Mouse (Mus musculus) lung, postnatal 0 days (tissue): ENCODE data around the gene Tcirg1. TPM values are rescaled to one million over a fixed set of nuclear protein-coding genes. Genes with fewer than 3 reads are reported as not detected.

Experiments
- ATAC-seq: fragments of 200-750 bp; cut with Nextera tagmentation; 2 replicates; pipeline ENCODE4 v1.8.0; 2017; ENCODE audit warnings: moderate library complexity
- DNase-seq: peaks from one replicate; pipeline ENCODE4 v3.0.0-alpha.2; 2016; ENCODE audit warnings: low spot score
- H3K27ac ChIP-seq: fragments of 300-500 bp; sonication (generic); 2 replicates; pipeline ENCODE4 v1.5.1; 2014; ENCODE audit warnings: antibody characterized with exemption, mild to moderate bottlenecking, low read length, mixed read lengths
- H3K27me3 ChIP-seq: fragments of 300-500 bp; sonication (generic); replicated peaks from 2 replicates; pipeline ENCODE4 v1.6.1; 2014; ENCODE audit warnings: low read length, mixed read lengths; ENCODE audit not compliant: insufficient read depth
- H3K36me3 ChIP-seq: fragments of 300-500 bp; sonication (generic); 2 replicates; pipeline ENCODE4 v1.6.1; 2014; ENCODE audit warnings: low read length, mixed read lengths; ENCODE audit not compliant: insufficient read depth
- H3K4me1 ChIP-seq: fragments of 300-500 bp; sonication (generic); 2 replicates; pipeline ENCODE4 v1.6.1; 2014; ENCODE audit warnings: antibody characterized with exemption, low read depth, low read length, mixed read lengths; ENCODE audit not compliant: insufficient read depth
- H3K4me2 ChIP-seq: fragments of 300-500 bp; sonication (generic); replicated peaks from 2 replicates; pipeline ENCODE4 v1.6.1; 2014; ENCODE audit warnings: low read depth, mild to moderate bottlenecking, low read length, moderate library complexity, mixed read lengths
- H3K4me3 ChIP-seq: fragments of 300-500 bp; sonication (generic); 2 replicates; pipeline ENCODE4 v1.5.1; 2014; ENCODE audit warnings: low read depth, low read length
- H3K9ac ChIP-seq: fragments of 300-500 bp; sonication (generic); replicated peaks from 2 replicates; pipeline ENCODE4 v1.6.1; 2014; ENCODE audit warnings: low read depth, mild to moderate bottlenecking
- H3K9me3 ChIP-seq: fragments of 300-500 bp; sonication (generic); 2 replicates; pipeline ENCODE4 v1.6.1; 2016; ENCODE audit warnings: low read length, mixed read lengths
- CTCF ChIP-seq: IDR thresholded peaks from 2 replicates; pipeline ENCODE4 v1.5.1; 2016; ENCODE audit warnings: antibody characterized with exemption, mild to moderate bottlenecking
- EP300 ChIP-seq: IDR thresholded peaks from 2 replicates; pipeline ENCODE4 v1.6.1; 2016; ENCODE audit warnings: antibody characterized with exemption, mild to moderate bottlenecking, control low read depth
- WGBS: fragments of 180-500 bp; shearing (Covaris S2); extraction: QIAGEN DNeasy Blood & Tissue Kit; methylation state at CpG from one replicate; pipeline ENCODE4 v1.1.7; 2014; 5-methylcytosine and 5-hydroxymethylcytosine counted together
- polyA plus RNA-seq: library from polyadenylated mRNA; unstranded; fragments of >200 nt; fragmentation: Nextera tagmentation; extraction: Ambion mirVana; gene quantifications from 2 replicates; pipeline ENCODE4 v1.2.1, GENCODE M21; 2015

Tcirg1 gene
- polyA plus RNA-seq, 1 experiment from 2014 or later = 31.8 TPM

- 32% methylated on average over 3 of the region's 3 CpGs for WGBS
- Histone ChIP-seq H3K36me3 (peaks cover 63% of the 10 kb centered on the region), H3K27me3 (no peaks in the 10 kb centered on the region), H3K9ac (no peak overlapping the region), H3K27ac (no peak overlapping the region), H3K9me3 (no peaks in the 10 kb centered on the region), H3K4me3 (no peak overlapping the region), H3K4me2 (no peak overlapping the region), H3K4me1 (no peaks in the 10 kb centered on the region)
- no peak for TF ChIP-seq EP300
- TF ChIP-seq CTCF = no peak
- DNase-seq (no peak), ATAC-seq (0 out of 2 replicates have a peak, but pooled peaks have one; percentile 5)
Observed at GRCm38 (mm10) chr19:3895171-3895631, 11.7 kb downstream of the Tcirg1 start.

GRCm38 (mm10) chr19:3894294-3894693, 12.6 kb downstream of the Tcirg1 start:
- Histone ChIP-seq H3K9me3 (no peaks in the 10 kb centered on the region), H3K36me3 (peaks cover 68% of the 10 kb centered on the region), H3K4me1 (no peaks in the 10 kb centered on the region), H3K27me3 (no peaks in the 10 kb centered on the region), H3K4me3 (no peak overlapping the region), H3K4me2 (no peak overlapping the region), H3K9ac (no peak overlapping the region), H3K27ac (no peak overlapping the region)
- 84% methylated on average over 2 of the region's 2 CpGs for WGBS
- DNase-seq = no peak
- TF ChIP-seq CTCF (no peak), EP300 (no peak)
- no peak for ATAC-seq

GRCm38 (mm10) chr19:3893545-3894116, 13.3 kb downstream of the Tcirg1 start:
- Histone ChIP-seq H3K9me3 (no peaks in the 10 kb centered on the region), H3K4me2 (no peak overlapping the region), H3K4me1 (no peaks in the 10 kb centered on the region), H3K36me3 (peaks cover 74% of the 10 kb centered on the region), H3K27ac (no peak overlapping the region), H3K4me3 (no peak overlapping the region), H3K27me3 (no peaks in the 10 kb centered on the region), H3K9ac (no peak overlapping the region)
- TF ChIP-seq EP300 (no peak), CTCF (no peak)
- DNase-seq = no peak
- 71% methylated on average over 4 of the region's 4 CpGs for WGBS
- ATAC-seq = no peak

GRCm38 (mm10) chr19:3890181-3890580, 16.8 kb downstream of the Tcirg1 start:
- Histone ChIP-seq H3K4me3 (no peak overlapping the region), H3K36me3 (peaks cover 53% of the 10 kb centered on the region), H3K9ac (no peak overlapping the region), H3K27ac (no peak overlapping the region), H3K27me3 (no peaks in the 10 kb centered on the region), H3K4me2 (no peak overlapping the region), H3K9me3 (no peaks in the 10 kb centered on the region), H3K4me1 (no peaks in the 10 kb centered on the region)
- DNase-seq = peak; percentile 46
- 75% methylated on average over 8 of the region's 8 CpGs for WGBS
- TF ChIP-seq CTCF = peak; percentile 62
- no peak for TF ChIP-seq EP300
- peak; percentile 38; the same call in 1 of the 2 replicates for ATAC-seq

GRCm38 (mm10) chr19:3889096-3889495, 17.8 kb downstream of the Tcirg1 start:
- no peaks in the 10 kb centered on the region for H3K4me1 ChIP-seq
- 93% methylated on average over 5 of the region's 5 CpGs for WGBS
- no peak overlapping the region for H3K4me3 ChIP-seq
- H3K9ac ChIP-seq = no peak overlapping the region
- DNase-seq (no peak), ATAC-seq (no peak)
- no peak overlapping the region for H3K27ac ChIP-seq
- TF ChIP-seq CTCF = no peak
- no peak for TF ChIP-seq EP300
- H3K9me3 ChIP-seq = no peaks in the 10 kb centered on the region
- peaks cover 42% of the 10 kb centered on the region for H3K36me3 ChIP-seq
- H3K4me2 ChIP-seq = no peak overlapping the region
- no peaks in the 10 kb centered on the region for H3K27me3 ChIP-seq

- Histone ChIP-seq H3K4me1 (peaks cover 21% of the 10 kb centered on the region; the same call in 1 of the 2 replicates), H3K4me3 (no peak overlapping the region), H3K4me2 (no peak overlapping the region), H3K9ac (no peak overlapping the region), H3K27ac (peak overlapping the region; percentile 33; the same call in 1 of the 2 replicates), H3K27me3 (no peaks in the 10 kb centered on the region), H3K9me3 (no peaks in the 10 kb centered on the region), H3K36me3 (peaks cover 10% of the 10 kb centered on the region; the same call in 1 of the 2 replicates)
- TF ChIP-seq CTCF (no peak), EP300 (peak; percentile 84)
- DNase-seq = peak; percentile 71
- peak; percentile 74 for ATAC-seq
- 33% methylated on average over 6 of the region's 6 CpGs for WGBS
Observed at GRCm38 (mm10) chr19:3884325-3884990, 22.5 kb downstream of the Tcirg1 start.
